Mouse (Mus musculus): ENCODE results near the gene Xaf1.

Xaf1 gene

GRCm38 (mm10) chr11:72301334-72301733 is at the start of gene Xaf1:
Gene Xaf1, plus strand, starts transcription at chr11:72301629.
- DNase-seq = peak; percentile 9

GRCm38 (mm10) chr11:72255629-72256028 is 45.8 kb upstream of the Xaf1 start:
- DNase-seq = no peak

GRCm38 (mm10) chr11:72256441-72256840 is 45.0 kb upstream of the Xaf1 start:
- DNase-seq = no peak

- peak; percentile 11 for DNase-seq
These were observed 35.9 kb upstream of the Xaf1 start for GRCm38 (mm10) chr11:72265483-72265882.

GRCm38 (mm10) chr11:72266207-72266959 is 35.0 kb upstream of the Xaf1 start:
- DNase-seq = peak; percentile 83

GRCm38 (mm10) chr11:72266960-72267560 is 34.4 kb upstream of the Xaf1 start, which contains the start of gene Slc13a5:
Gene Slc13a5, minus strand, starts transcription at chr11:72267222.
- peak; percentile 55 for DNase-seq

GRCm38 (mm10) chr11:72271761-72272160 is 29.7 kb upstream of the Xaf1 start:
- DNase-seq = no peak

- DNase-seq = no peak
These were observed 28.1 kb upstream of the Xaf1 start for GRCm38 (mm10) chr11:72273341-72273740.

GRCm38 (mm10) chr11:72281143-72281851 is 20.1 kb upstream of the Xaf1 start:
- no peak for DNase-seq

- no peak for DNase-seq
These were observed 19.5 kb upstream of the Xaf1 start for GRCm38 (mm10) chr11:72281852-72282400.

- no peak for DNase-seq
These were observed 17.8 kb upstream of the Xaf1 start for GRCm38 (mm10) chr11:72283486-72284224.

- DNase-seq = no peak
These were observed 16.8 kb upstream of the Xaf1 start for GRCm38 (mm10) chr11:72284532-72285182.

- no peak for DNase-seq
These were observed 15.4 kb upstream of the Xaf1 start for GRCm38 (mm10) chr11:72285971-72286480.

GRCm38 (mm10) chr11:72286651-72287050 is 14.8 kb upstream of the Xaf1 start:
- no peak for DNase-seq

- no peak for DNase-seq
These were observed 14.3 kb upstream of the Xaf1 start for GRCm38 (mm10) chr11:72287126-72287525.

GRCm38 (mm10) chr11:72287543-72287942 is 13.9 kb upstream of the Xaf1 start:
- no peak for DNase-seq

GRCm38 (mm10) chr11:72293116-72293515 is 8.3 kb upstream of the Xaf1 start:
- no peak for DNase-seq

- no peak for DNase-seq
These were observed 801 bp downstream of the Xaf1 start for GRCm38 (mm10) chr11:72302230-72302629.

GRCm38 (mm10) chr11:72307461-72307860 is 6.0 kb downstream of the Xaf1 start:
- no peak for DNase-seq

- no peak for DNase-seq
These were observed 7.6 kb downstream of the Xaf1 start for GRCm38 (mm10) chr11:72308982-72309381.

- no peak for DNase-seq
These were observed 9.1 kb downstream of the Xaf1 start for GRCm38 (mm10) chr11:72310491-72310890.
